Mouse (Mus musculus) megakaryocyte-erythroid progenitor cell, adult 5-6 weeks (primary cell): ENCODE data around the gene Fhit. TPM values are rescaled to one million over a fixed set of nuclear protein-coding genes. Genes with fewer than 3 reads are reported as not detected.

Source experiments
- ATAC-seq: replicated peaks from 2 replicates; pipeline ENCODE4 v1.8.0; 2016; ENCODE audit warnings: mild to moderate bottlenecking, inconsistent platforms; ENCODE audit not compliant: severe bottlenecking, poor library complexity, low FRiP score, low TSS enrichment
- total RNA-seq, 2 experiments: library from RNA; stranded (forward) in 1 of 2; stranded (reverse) in 1 of 2; fragments of 200-1000, 215-1000 nt in 1 of 2; fragments of >200 nt in 1 of 2; fragmentation: Nextera tagmentation in 1 of 2; gene quantifications; 2 replicates each; pipeline ENCODE4 v1.2.3; 2014 to 2017

The Fhit gene
- total RNA-seq, 2 experiments from 2014 or later, result 12.6 to 17.1 TPM

DNA sequence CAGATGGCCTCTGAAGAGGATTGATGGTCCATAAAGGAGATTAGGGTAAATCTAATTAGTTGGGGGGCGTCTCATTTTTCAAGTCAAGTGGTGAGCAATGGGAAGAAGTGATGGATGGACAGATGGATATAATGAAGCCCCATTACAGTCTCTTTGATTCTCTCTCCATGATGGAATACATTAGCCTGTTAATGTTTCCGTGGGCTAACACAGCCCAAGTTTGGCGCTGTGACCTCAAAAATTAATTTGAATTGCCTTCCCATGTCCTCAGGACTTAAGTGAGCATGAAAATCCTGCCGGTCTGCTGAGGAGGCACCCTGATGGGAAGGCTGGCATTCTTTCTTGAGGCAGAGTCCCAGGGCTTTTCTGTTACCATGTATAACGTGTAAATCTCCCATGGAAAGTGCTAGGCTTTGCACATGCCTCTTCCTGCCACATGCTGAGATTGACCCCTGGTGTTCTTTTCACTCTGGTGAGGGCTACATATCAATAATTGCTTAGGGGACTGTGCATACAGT is 1564.3 kb downstream of the Fhit start:
- no peak for ATAC-seq

DNA sequence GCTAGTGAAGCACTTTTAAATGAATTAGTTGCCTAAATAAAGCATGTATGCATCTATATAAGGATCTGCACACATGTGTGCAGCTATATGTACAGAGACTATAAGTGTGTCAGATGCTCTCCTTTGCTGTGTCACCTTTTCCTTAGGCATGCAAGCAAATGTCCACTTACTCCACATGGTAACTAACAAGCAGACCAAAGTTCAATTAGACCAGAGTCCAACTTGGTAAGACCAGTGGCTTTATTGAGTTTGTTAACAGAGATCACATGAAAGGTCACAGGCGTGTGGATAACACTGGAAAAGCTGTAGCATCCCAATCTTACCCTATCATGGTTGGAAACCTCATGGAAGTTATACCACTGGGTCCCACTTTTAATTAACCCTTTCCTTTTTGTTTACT is 1572.7 kb downstream of the Fhit start:
- ATAC-seq, result no peak

DNA sequence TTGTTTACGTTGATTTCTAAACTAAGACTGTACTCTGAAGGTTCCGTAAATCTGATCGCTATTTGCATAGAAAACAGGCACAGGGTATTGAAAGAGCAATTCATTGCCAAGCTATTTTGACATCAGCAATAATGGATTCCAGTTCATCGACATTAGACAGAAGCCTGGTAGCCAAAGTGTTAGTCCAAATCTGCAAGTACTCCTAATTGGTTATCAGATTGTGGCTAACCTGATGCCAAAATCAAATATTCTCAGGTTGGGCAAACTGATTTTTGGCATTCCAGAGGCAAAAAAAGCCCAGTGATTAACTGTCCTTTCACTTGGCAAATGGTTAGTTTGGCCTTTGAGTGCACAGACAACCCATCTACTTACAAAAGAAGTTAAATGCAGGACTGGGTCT is 1573.9 kb downstream of the Fhit start:
- no peak for ATAC-seq

DNA sequence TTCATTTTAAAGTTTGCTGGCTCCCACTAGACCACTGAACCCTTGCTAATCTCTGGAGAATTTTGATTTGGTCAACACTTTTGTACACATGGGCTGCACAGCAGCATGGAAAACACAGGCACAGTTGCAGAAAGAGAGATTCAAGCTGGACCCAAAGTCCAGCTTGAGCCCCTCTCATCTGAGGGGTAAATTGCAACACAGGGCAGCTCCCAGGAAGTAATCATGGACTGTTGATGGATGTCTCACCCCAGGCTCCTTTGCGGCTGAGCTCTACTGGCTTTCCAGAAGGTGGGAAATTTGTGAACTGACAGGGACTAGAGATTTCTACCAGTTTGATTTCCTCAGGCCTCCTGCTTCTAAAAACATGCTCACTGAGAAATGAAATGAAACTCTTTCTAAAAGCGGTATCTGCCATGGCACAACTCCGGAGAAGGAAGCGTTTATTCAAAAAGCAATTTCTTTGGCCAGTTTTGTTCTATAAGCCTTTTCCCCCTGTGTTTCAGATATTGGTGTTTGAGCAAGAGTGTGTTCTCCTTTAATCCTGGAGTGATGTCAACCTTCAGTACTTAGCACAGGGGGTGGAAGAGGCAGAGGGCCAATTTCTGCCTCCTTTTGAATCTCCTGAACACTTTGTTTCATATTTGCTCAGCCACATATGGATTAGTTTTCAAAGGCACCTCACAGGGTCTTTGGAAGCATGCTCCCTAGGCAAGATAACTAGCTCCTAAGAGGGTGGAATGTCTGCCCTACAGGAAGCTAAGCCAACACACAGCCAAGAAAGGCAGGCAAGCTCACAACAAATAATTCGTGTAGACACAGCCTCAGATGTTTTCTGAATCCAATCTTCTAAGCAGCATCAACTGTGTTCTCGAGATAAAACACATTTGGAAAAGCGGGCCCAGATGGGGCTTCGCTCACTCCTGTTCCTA is 1578.3 kb downstream of the Fhit start:
- ATAC-seq, result no peak

DNA sequence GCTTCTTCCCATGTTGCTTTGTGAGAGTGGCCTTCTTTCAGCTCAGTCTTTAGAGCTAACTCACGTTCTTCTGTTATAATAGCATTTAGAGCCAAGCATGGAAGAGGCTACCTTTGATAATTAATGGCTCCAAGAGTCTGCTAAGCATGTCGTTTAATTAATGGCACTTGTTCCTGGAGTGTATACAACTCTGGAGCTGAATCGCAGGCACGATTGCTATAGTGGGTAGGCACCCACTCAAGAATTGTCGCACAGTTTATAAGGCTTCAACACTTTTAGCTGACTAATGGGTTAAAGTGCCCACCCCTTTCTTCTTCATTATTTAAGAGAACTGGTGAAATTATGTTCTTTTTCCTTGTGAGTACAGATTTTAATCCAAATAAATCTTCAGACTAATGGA is 1605.5 kb downstream of the Fhit start:
- ATAC-seq, result no peak

DNA sequence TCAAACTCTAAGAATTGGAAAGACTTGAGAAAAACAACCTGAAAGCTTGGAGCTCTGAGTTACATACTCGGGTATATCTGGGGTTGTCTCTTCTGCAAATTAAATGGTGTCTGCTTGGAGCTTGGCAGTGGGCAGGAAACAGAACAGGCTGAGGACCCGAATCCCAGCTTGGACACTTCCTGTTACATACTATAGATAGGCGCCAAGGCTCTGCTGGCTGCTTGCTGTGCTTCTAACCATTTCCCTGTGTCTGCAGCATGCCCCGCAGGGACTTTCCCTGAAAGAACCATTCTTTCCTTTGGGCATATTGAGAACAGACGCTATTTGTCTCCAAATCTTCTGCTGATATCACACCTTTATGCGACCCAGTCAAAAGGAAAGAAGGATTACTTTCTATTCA is 1606.0 kb downstream of the Fhit start:
- no peak for ATAC-seq

DNA sequence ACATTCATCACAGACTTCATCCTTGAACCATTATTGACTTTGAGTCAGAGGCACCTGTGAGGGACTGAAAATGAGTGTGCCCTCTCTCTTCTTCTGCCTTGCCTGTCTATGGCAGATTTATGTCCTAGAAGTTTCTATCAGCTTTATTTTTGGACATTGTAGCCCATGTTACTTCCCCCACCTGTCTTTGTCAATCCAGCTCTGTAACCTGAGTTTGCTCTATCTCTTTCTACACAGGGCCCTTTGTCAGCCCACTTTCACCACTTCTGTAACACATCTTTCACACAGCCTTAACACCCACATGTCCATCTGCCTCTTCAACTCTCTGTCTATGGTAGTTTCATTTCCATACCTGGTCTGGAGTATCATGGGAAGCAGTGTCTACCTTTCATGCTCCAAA is 1609.7 kb downstream of the Fhit start:
- no peak for ATAC-seq

DNA sequence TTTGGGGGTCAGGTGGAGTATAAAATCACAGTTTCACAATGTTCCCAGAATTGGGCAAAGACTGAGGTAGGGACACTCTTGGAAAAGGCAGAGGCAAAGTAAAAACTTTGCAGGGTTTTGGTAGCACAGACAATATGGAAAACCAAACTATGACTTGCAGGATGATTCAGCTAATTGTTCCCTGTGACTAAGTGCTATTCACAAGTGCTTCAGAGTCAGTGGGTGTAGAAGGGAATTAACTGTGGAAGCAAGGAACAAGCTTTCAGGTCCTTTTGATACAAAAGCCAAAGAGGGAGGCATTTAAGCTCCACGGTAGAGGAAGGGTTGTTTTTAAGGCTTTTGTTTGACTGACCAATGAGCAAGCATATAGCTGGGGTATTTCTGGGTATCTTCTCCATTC is 1613.9 kb downstream of the Fhit start:
- no peak for ATAC-seq

DNA sequence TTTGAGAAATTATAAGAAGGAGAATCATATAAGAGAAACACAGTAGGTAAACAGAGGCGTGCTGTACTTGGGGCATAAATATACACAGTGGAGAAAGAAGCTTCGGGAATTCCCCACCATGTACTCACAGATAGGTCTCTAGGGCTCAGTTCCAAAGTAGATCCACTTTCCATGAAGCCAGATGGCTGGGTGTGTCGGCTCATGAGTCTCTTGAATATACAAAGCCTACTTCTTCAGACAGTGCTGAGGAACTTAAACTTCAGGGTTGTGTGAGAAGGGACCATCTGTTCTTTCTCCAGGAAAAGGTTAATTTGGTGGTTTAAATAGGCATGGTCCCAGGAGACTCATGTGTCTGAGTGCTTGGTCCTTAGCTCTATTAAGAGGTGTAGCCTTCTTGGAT is 1617.5 kb downstream of the Fhit start:
- no peak for ATAC-seq

DNA sequence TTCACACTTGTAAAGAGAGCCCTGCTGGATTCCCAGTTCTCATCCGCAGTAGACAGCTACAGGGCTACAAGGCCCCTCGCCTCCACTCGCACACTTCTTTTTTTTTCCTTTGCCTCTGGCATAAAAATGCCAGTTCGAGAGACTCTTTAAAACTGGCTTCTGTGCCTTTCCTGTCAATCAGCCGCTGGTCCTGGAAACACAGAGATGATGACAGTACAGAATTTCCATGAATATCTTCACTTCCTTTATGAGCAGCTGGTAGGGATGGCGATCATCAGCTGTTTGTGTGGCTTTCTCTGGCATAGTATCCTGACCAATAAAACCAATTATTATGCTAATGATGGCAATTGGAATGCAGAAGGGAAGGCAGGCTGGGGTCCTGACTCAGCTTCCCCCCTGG is 1626.3 kb downstream of the Fhit start:
- no peak for ATAC-seq

DNA sequence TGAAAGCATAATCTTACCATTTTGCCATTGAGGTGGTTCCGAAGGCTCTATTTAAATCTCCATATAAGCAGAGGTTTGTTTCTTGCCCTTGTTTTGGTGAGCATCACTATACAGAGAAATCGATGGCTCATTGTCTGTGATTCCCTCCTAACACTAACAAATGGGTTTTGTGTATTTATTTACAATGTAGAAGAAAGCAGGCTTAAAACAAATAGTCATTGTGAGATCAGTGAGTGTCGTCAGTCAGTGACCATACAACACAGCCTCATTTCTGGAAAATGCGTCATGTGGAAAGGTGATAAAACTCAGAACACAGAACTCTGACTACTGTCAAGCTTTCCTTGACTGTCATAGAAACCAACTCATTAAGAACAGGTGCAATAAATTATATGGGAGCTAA is 1632.6 kb downstream of the Fhit start:
- no peak for ATAC-seq

DNA sequence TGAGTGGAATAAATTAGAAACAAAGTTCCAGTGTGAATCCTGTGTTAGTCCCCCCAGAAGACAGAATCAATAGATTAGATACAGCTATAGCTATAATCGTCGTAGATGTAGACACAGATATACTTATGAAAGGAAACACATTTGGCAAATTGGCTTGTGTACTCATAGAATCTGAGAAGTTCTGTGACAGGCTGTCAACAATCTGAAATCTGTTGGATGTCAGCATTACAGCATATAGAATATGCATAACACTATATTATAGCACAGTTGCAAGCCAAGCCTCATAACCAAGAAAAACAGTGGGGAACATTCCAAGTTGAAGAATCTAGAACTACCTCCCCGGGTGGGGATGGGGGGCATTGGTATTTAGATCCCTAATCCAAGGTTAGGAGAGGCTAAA is 1635.7 kb downstream of the Fhit start:
- ATAC-seq, result no peak

DNA sequence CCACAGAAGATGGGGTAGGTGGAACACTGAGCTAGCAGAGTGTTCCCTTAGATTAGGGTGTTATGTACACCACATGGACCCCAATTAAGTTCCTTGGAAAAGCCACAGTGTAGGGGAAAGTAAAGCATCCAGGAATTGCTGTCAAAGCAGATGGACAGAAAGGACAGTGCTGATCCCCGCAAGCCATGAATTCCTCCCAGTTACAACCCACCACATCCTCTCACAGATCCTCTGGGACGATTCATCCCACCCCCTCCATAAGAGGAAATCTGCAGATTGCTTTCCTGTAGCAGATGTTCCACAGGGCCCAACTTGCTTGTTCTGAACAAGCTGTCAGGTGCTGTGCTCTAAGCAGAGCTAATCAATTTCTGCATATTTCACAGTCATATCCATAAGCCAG is 1644.2 kb downstream of the Fhit start:
- no peak for ATAC-seq

DNA sequence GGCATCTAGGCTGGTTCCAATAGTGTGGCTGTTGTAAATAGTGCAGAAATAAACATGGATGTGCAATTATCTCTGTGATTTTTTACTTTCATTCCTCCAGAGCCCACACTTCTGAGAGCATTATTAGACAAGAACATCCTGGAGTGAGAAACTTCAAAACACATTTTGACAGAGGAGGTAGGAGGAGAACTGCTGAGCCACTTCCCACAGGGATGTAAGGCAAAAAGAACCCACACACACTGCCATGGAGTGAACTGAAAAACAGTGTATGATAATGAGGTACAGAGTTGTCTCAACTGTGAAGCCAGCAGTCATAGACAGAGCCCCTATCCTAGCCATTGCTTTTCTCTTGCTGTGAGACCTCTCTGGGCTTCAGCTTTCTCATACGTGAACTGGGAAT is 1652.2 kb downstream of the Fhit start:
- ATAC-seq, result no peak

Other genes starting within 250 kb of the Fhit start
- 0.28 and 2.3 TPM in 2 replicates for gene Gm3839, start 194.7 kb upstream of the Fhit start, total RNA-seq (2014; fragmentation: Nextera tagmentation)
- gene Gm3839, start 194.7 kb upstream of the Fhit start, total RNA-seq (2017), result 0.75 TPM in 1 of 2 replicates, not detected in the other